Mouse (Mus musculus) neural tube, embryonic 13.5 days (tissue): ENCODE data around the gene 4930442H23Rik. TPM values are rescaled to one million over a fixed set of nuclear protein-coding genes. Genes with fewer than 3 reads are reported as not detected.

Source experiments
- ATAC-seq: fragments of 200-750 bp; cut with Nextera tagmentation; 2 replicates; pipeline ENCODE4 v1.8.0; 2017; ENCODE audit warnings: low read depth, mild to moderate bottlenecking, moderate TSS enrichment, moderate library complexity
- H3K27ac ChIP-seq: fragments of 300-500 bp; sonication (generic); replicated peaks from 2 replicates; pipeline ENCODE4 v1.5.1; 2015; ENCODE audit warnings: moderate library complexity, mild to moderate bottlenecking, inconsistent platforms
- H3K27me3 ChIP-seq: fragments of 300-500 bp; sonication (generic); 2 replicates; pipeline ENCODE4 v1.6.1; 2015; ENCODE audit warnings: mild to moderate bottlenecking, inconsistent platforms
- H3K36me3 ChIP-seq: fragments of 300-500 bp; sonication (generic); 2 replicates; pipeline ENCODE4 v1.6.1; 2015; ENCODE audit warnings: mild to moderate bottlenecking, inconsistent platforms
- H3K4me1 ChIP-seq: fragments of 300-500 bp; sonication (generic); replicated peaks from 2 replicates; pipeline ENCODE4 v1.6.1; 2015; ENCODE audit warnings: inconsistent platforms
- H3K4me2 ChIP-seq: fragments of 300-500 bp; sonication (generic); 2 replicates; pipeline ENCODE4 v1.6.1; 2015; ENCODE audit warnings: inconsistent platforms, mild to moderate bottlenecking, moderate library complexity
- H3K4me3 ChIP-seq: fragments of 300-500 bp; sonication (generic); 2 replicates; pipeline ENCODE4 v1.5.1; 2015; ENCODE audit warnings: mild to moderate bottlenecking, inconsistent platforms
- H3K9ac ChIP-seq: fragments of 300-500 bp; sonication (generic); 2 replicates; pipeline ENCODE4 v1.6.1; 2015; ENCODE audit warnings: moderate library complexity, mild to moderate bottlenecking, inconsistent platforms
- H3K9me3 ChIP-seq: fragments of 300-500 bp; sonication (generic); 2 replicates; pipeline ENCODE4 v1.6.1; 2016; ENCODE audit warnings: inconsistent platforms
- WGBS: fragments of 180-500 bp; shearing (Covaris S2); methylation state at CpG from one replicate; pipeline ENCODE4 v1.1.7; 2015; 5-methylcytosine and 5-hydroxymethylcytosine counted together
- polyA plus RNA-seq: library from polyadenylated mRNA; unstranded; fragments of >200 nt; fragmentation: Nextera tagmentation; extraction: Ambion mirVana; gene quantifications from 2 replicates; pipeline ENCODE4 v1.2.1, GENCODE M21; 2015

The 4930442H23Rik gene
- polyA plus RNA-seq, 1 experiment from 2014 or later: not detected

- Histone ChIP-seq H3K36me3 (peaks cover 94% of the 10 kb centered on the region), H3K9me3 (peaks cover 8% of the 10 kb centered on the region; the same call in 1 of the 2 replicates), H3K9ac (no peak overlapping the region), H3K4me3 (no peak overlapping the region), H3K4me2 (no peak overlapping the region), H3K27me3 (no peaks in the 10 kb centered on the region), H3K4me1 (no peaks in the 10 kb centered on the region), H3K27ac (no peak overlapping the region)
- ATAC-seq: no peak
- WGBS: 91% methylated on average over 6 of the region's 6 CpGs
Measured at GRCm38 (mm10) chr10:81216260-81216659, 32.6 kb upstream of the 4930442H23Rik start.

GRCm38 (mm10) chr10:81210154-81210553, 26.5 kb upstream of the 4930442H23Rik start:
- Histone ChIP-seq H3K36me3 (peaks cover 97% of the 10 kb centered on the region), H3K4me2 (no peak overlapping the region), H3K27ac (no peak overlapping the region), H3K27me3 (no peaks in the 10 kb centered on the region), H3K4me1 (no peaks in the 10 kb centered on the region), H3K4me3 (no peak overlapping the region), H3K9me3 (peaks cover 19% of the 10 kb centered on the region), H3K9ac (no peak overlapping the region)
- no peak for ATAC-seq
- 92% methylated on average over 5 of the region's 5 CpGs for WGBS

- peaks cover 8% of the 10 kb centered on the region for H3K27me3 ChIP-seq
Measured at GRCm38 (mm10) chr10:81204137-81204536, 20.5 kb upstream of the 4930442H23Rik start.

GRCm38 (mm10) chr10:81202978-81203720, 19.5 kb upstream of the 4930442H23Rik start:
- peak; percentile 7; the same call in 1 of the 2 replicates for ATAC-seq
- WGBS: 70% methylated on average over 8 of the region's 8 CpGs
- peaks cover 13% of the 10 kb centered on the region for H3K27me3 ChIP-seq
- H3K4me1 ChIP-seq: no peaks in the 10 kb centered on the region
- H3K9ac ChIP-seq: no peak overlapping the region
- no peak overlapping the region for H3K4me3 ChIP-seq
- no peaks in the 10 kb centered on the region for H3K9me3 ChIP-seq
- H3K27ac ChIP-seq: no peak overlapping the region
- H3K36me3 ChIP-seq: peaks cover 40% of the 10 kb centered on the region
- H3K4me2 ChIP-seq: no peak overlapping the region

More at GRCm38 (mm10) chr10:81204137-81204536, 20.5 kb upstream of the 4930442H23Rik start:
- H3K4me1 ChIP-seq: no peaks in the 10 kb centered on the region
- no peak overlapping the region for H3K9ac ChIP-seq
- no peak for ATAC-seq
- 70% methylated on average over 4 of the region's 4 CpGs for WGBS
- no peak overlapping the region for H3K27ac ChIP-seq
- H3K9me3 ChIP-seq: no peaks in the 10 kb centered on the region
- no peak overlapping the region for H3K4me3 ChIP-seq
- H3K4me2 ChIP-seq: no peak overlapping the region
- H3K36me3 ChIP-seq: peaks cover 47% of the 10 kb centered on the region

- Histone ChIP-seq H3K27ac (no peak within 1 kb of the TSS), H3K9me3 (no peaks in the 10 kb centered on the region), H3K36me3 (peaks cover 29% of the 10 kb centered on the region), H3K4me3 (no peak within 1 kb of the TSS), H3K9ac (no peak within 1 kb of the TSS), H3K27me3 (peaks cover 18% of the 10 kb centered on the region), H3K4me2 (no peak within 1 kb of the TSS), H3K4me1 (no peaks in the 10 kb centered on the region)
- WGBS: 57% methylated on average over 13 of the region's 13 CpGs
- ATAC-seq: no peak
Measured at GRCm38 (mm10) chr10:81201807-81202758, 18.4 kb upstream of the 4930442H23Rik start, which contains the start of gene Nmrk2. Gene Nmrk2, minus strand, starts transcription at chr10:81202051.

- WGBS: 77% methylated on average over 20 of the region's 20 CpGs
- no peak overlapping the region for H3K4me3 ChIP-seq
Measured at GRCm38 (mm10) chr10:81200605-81201287, 17.1 kb upstream of the 4930442H23Rik start.

GRCm38 (mm10) chr10:81200141-81200540, 16.5 kb upstream of the 4930442H23Rik start:
- ATAC-seq: no peak
- no peak overlapping the region for H3K27ac ChIP-seq
- peaks cover 10% of the 10 kb centered on the region for H3K36me3 ChIP-seq
- H3K4me1 ChIP-seq: no peaks in the 10 kb centered on the region
- no peaks in the 10 kb centered on the region for H3K9me3 ChIP-seq
- no peak overlapping the region for H3K4me2 ChIP-seq
- no peak overlapping the region for H3K9ac ChIP-seq
- no peak overlapping the region for H3K4me3 ChIP-seq
- 84% methylated on average over 13 of the region's 13 CpGs for WGBS
- H3K27me3 ChIP-seq: peaks cover 38% of the 10 kb centered on the region

More at GRCm38 (mm10) chr10:81200605-81201287, 17.1 kb upstream of the 4930442H23Rik start:
- H3K4me1 ChIP-seq: no peaks in the 10 kb centered on the region
- no peaks in the 10 kb centered on the region for H3K9me3 ChIP-seq
- no peak for ATAC-seq
- H3K27ac ChIP-seq: no peak overlapping the region
- H3K27me3 ChIP-seq: peaks cover 32% of the 10 kb centered on the region
- no peak overlapping the region for H3K4me2 ChIP-seq
- H3K36me3 ChIP-seq: peaks cover 16% of the 10 kb centered on the region
- H3K9ac ChIP-seq: no peak overlapping the region

GRCm38 (mm10) chr10:81198990-81199389, 15.3 kb upstream of the 4930442H23Rik start:
- Histone ChIP-seq H3K4me3 (no peak overlapping the region), H3K27me3 (peaks cover 48% of the 10 kb centered on the region), H3K4me2 (no peak overlapping the region), H3K9ac (no peak overlapping the region), H3K36me3 (no peaks in the 10 kb centered on the region), H3K4me1 (peaks cover 9% of the 10 kb centered on the region), H3K27ac (no peak overlapping the region), H3K9me3 (no peaks in the 10 kb centered on the region)
- ATAC-seq: no peak
- 87% methylated on average over 6 of the region's 6 CpGs for WGBS

GRCm38 (mm10) chr10:81198230-81198629, 14.6 kb upstream of the 4930442H23Rik start:
- Histone ChIP-seq H3K4me1 (peaks cover 15% of the 10 kb centered on the region), H3K27ac (no peak overlapping the region), H3K9ac (no peak overlapping the region), H3K9me3 (no peaks in the 10 kb centered on the region), H3K27me3 (peaks cover 51% of the 10 kb centered on the region), H3K4me3 (no peak overlapping the region), H3K4me2 (no peak overlapping the region), H3K36me3 (no peaks in the 10 kb centered on the region)
- WGBS: 3% methylated on average over 9 of the region's 9 CpGs
- no peak for ATAC-seq

GRCm38 (mm10) chr10:81197305-81197704, 13.7 kb upstream of the 4930442H23Rik start:
- no peak overlapping the region for H3K4me3 ChIP-seq
- H3K4me2 ChIP-seq: no peak overlapping the region
- no peak overlapping the region for H3K9ac ChIP-seq
- no peak overlapping the region for H3K27ac ChIP-seq
- H3K4me1 ChIP-seq: peaks cover 20% of the 10 kb centered on the region
- no peaks in the 10 kb centered on the region for H3K36me3 ChIP-seq
- 47% methylated on average over 6 of the region's 6 CpGs for WGBS
- H3K27me3 ChIP-seq: peaks cover 51% of the 10 kb centered on the region
- no peaks in the 10 kb centered on the region for H3K9me3 ChIP-seq
- ATAC-seq: no peak

- H3K27ac ChIP-seq: no peak overlapping the region
- H3K4me3 ChIP-seq: no peak overlapping the region
- peaks cover 51% of the 10 kb centered on the region for H3K27me3 ChIP-seq
- H3K9ac ChIP-seq: no peak overlapping the region
- 62% methylated on average over 11 of the region's 11 CpGs for WGBS
- no peak overlapping the region for H3K4me2 ChIP-seq
- H3K36me3 ChIP-seq: no peaks in the 10 kb centered on the region
- H3K9me3 ChIP-seq: no peaks in the 10 kb centered on the region
- peaks cover 25% of the 10 kb centered on the region for H3K4me1 ChIP-seq
- ATAC-seq: no peak
Measured at GRCm38 (mm10) chr10:81196470-81197065, 12.9 kb upstream of the 4930442H23Rik start.
